In the genomic region with DNA sequence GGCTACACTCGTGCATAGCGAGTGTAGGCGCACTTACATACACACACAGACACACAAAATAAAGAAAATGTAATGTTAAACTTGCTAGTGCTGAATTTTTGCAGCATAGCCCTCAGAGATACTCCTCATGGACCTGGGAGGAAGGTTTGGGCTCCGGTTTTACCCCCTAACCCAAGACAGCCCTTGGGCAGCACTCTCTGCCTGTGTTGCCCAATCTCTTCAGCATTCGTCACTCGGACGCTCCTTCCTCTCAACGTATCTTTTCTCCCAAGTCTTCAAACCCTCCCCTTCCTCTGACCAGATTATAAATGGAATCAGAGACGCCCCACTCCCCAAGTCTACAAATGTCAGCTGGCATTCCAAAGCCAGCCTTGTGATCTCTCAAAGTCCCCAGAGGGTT, we compare ENCODE assay signal across 37 mouse cellular contexts. TPM values are rescaled to one million over a fixed set of nuclear protein-coding genes. Genes with fewer than 3 reads are reported as not detected.
"Had no signal": no experiment of that assay in that cellular context is flagged by ENCODE, and none has a peak within 500 bp of the region (broad histone marks: within the 10 kb centered on the region; RNA-seq: fewer than 3 reads in every experiment).

No protein-coding gene starts in this region.

- H3K4me2 ChIP-seq: limb, embryonic 12.5 days; limb, embryonic 13.5 days; limb, embryonic 15.5 days; liver, embryonic 11.5 days; liver, embryonic 12.5 days; liver, embryonic 13.5 days; liver, embryonic 15.5 days; lung, embryonic 14.5 days; lung, embryonic 15.5 days; midbrain, embryonic 12.5 days; midbrain, embryonic 13.5 days; neural tube, embryonic 12.5 days had no signal

- H3K27ac ChIP-seq: left cerebral cortex, adult 2 months; limb, embryonic 10.5 days; limb, embryonic 12.5 days; limb, embryonic 13.5 days; limb, embryonic 15.5 days; liver, embryonic 12.5 days; liver, embryonic 13.5 days; liver, embryonic 14.5 days; liver, embryonic 15.5 days; lung, embryonic 15.5 days; macrophage; midbrain, embryonic 10.5 days; midbrain, embryonic 12.5 days; midbrain, embryonic 13.5 days; midbrain, embryonic 15.5 days; neural tube, embryonic 12.5 days had no signal

- H3K9ac ChIP-seq: limb, embryonic 12.5 days; limb, embryonic 13.5 days; limb, embryonic 15.5 days; liver, embryonic 12.5 days; liver, embryonic 13.5 days; liver, embryonic 14.5 days; liver, embryonic 15.5 days; liver, postnatal 0 days; lung, embryonic 14.5 days; lung, embryonic 15.5 days; midbrain, embryonic 12.5 days; midbrain, embryonic 13.5 days; midbrain, embryonic 15.5 days; neural tube, embryonic 12.5 days had no signal

- H3K4me3 ChIP-seq: left cerebral cortex, adult 2 months; limb, embryonic 10.5 days; limb, embryonic 12.5 days; limb, embryonic 13.5 days; limb, embryonic 15.5 days; liver, embryonic 12.5 days; liver, embryonic 13.5 days; liver, embryonic 15.5 days; lung, embryonic 15.5 days; megakaryocyte, embryonic 14.5 days; midbrain, embryonic 10.5 days; midbrain, embryonic 12.5 days; midbrain, embryonic 13.5 days; midbrain, embryonic 15.5 days; myocyte; neural tube, embryonic 12.5 days had no signal

- H3K27me3 ChIP-seq: midbrain, embryonic 13.5 days; midbrain, embryonic 15.5 days; neural tube, embryonic 12.5 days had no signal

- H3K4me1 ChIP-seq: liver, embryonic 13.5 days; liver, embryonic 15.5 days had no signal

- DNase-seq: left cerebral cortex, postnatal 4 days; liver; liver, embryonic 13.5 days; liver, postnatal 0 days; lung, adult 18-20 months; lung, adult 2 months; lung, embryonic 14.5 days; lung, postnatal 10 days; lung, postnatal 14 days; lung, postnatal 36 days; midbrain, embryonic 14.5 days had no signal

- ATAC-seq: liver, embryonic 12.5 days; liver, postnatal 0 days; lung, postnatal 0 days; midbrain, embryonic 13.5 days; midbrain, embryonic 15.5 days had no signal

- H3K36me3 ChIP-seq: limb, embryonic 10.5 days; limb, embryonic 12.5 days; limb, embryonic 13.5 days; limb, embryonic 15.5 days; liver, embryonic 12.5 days; liver, embryonic 13.5 days; liver, embryonic 15.5 days; lung, embryonic 15.5 days; midbrain, embryonic 10.5 days; midbrain, embryonic 12.5 days; midbrain, embryonic 13.5 days; midbrain, embryonic 15.5 days; neural tube, embryonic 12.5 days had no signal

- H3K9me3 ChIP-seq: limb, embryonic 10.5 days; limb, embryonic 12.5 days; limb, embryonic 13.5 days; limb, embryonic 15.5 days; liver, embryonic 12.5 days; liver, embryonic 13.5 days; liver, embryonic 15.5 days; lung, embryonic 15.5 days; megakaryocyte, embryonic 14.5 days; midbrain, embryonic 10.5 days; midbrain, embryonic 12.5 days; midbrain, embryonic 13.5 days; midbrain, embryonic 15.5 days; neural tube, embryonic 12.5 days had no signal

RNA-seq across cellular contexts. Expression of gene Zap70, which starts 18.6 kb away (rescaled TPM):
- polyA plus RNA-seq: liver, embryonic 12.5 days; liver, embryonic 13.5 days; macrophage had no signal

RNA-seq across cellular contexts. Expression of gene 4933424G06Rik, which starts 33.1 kb away (rescaled TPM):
- total RNA-seq: liver, adult 2 months; megakaryocyte progenitor cell, adult 5-6 weeks; megakaryocyte-erythroid progenitor cell, adult 5-6 weeks; monocyte, adult 5-6 weeks had no signal
- polyA plus RNA-seq: limb, embryonic 10.5 days; limb, embryonic 13.5 days; liver, adult 2 months; liver, embryonic 11.5 days; liver, embryonic 13.5 days; liver, embryonic 14.5 days; liver, embryonic 15.5 days; liver, embryonic 16.5 days; liver, postnatal 0 days; lung, adult 2 months; lung, embryonic 14.5 days; lung, embryonic 15.5 days; lung, embryonic 16.5 days; macrophage; neural tube, embryonic 11.5 days; neural tube, embryonic 12.5 days had no signal
